Mouse (Mus musculus) bone marrow macrophage, adult 2 months (primary cell): ENCODE data around the gene Ddost. TPM values are rescaled to one million over a fixed set of nuclear protein-coding genes. Genes with fewer than 3 reads are reported as not detected.

Experiments used
- H3K27ac ChIP-seq: 2 replicates; pipeline ENCODE4 v1.5.1; 2012; ENCODE audit warnings: low read depth, low read length; ENCODE audit not compliant: insufficient read depth
- H3K4me1 ChIP-seq: 2 replicates; pipeline ENCODE4 v1.6.1; 2012; ENCODE audit warnings: low read length; ENCODE audit not compliant: control insufficient read depth, insufficient read depth
- H3K4me3 ChIP-seq: 2 replicates; pipeline ENCODE4 v1.5.1; 2012; ENCODE audit warnings: mild to moderate bottlenecking, low read length, moderate library complexity; ENCODE audit not compliant: insufficient read depth
- CTCF ChIP-seq: IDR thresholded peaks from 2 replicates; pipeline ENCODE4 v1.5.1; 2012; ENCODE audit warnings: low read depth, mild to moderate bottlenecking, low read length, moderate library complexity
- polyA plus RNA-seq: library from polyadenylated mRNA; stranded (reverse); fragments of >200 nt; gene quantifications from 2 replicates; pipeline ENCODE4 v1.2.4, GENCODE M21; 2012; ENCODE audit not compliant: missing spikeins, insufficient read depth, insufficient read length

Ddost gene
- polyA plus RNA-seq, 1 experiment: 119 TPM

DNA sequence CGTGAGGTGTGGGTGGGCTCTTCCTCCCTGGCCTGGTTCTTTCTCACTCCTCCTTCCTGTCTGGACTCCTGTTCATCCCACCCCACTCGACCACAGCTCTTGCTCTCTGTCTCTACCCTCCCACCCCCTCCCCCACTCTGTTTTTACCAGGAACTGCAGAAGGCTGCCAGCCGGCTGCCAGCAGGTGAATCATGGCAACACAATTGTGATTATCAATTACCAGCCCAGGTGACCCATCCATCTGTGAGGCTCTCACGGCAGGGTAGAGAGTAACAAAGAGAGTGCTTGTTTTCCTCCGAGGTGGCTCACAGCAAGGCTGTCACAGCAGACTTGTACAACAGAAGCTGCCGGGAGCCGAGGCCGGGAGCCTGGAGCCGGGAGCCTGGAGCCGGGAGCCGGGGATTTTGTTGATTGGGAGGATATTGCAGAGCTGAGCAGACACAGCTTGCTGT is 56.9 kb downstream of the Ddost start:
- Histone ChIP-seq H3K4me3 (no peak overlapping the region), H3K4me1 (no peaks in the 10 kb centered on the region), H3K27ac (no peak overlapping the region)
- no peak for TF ChIP-seq CTCF

Other genes with a start within 250 kb of the Ddost start
- gene Hp1bp3, start 88.4 kb upstream of the Ddost start, polyA plus RNA-seq: 141 TPM in 2 replicates
- gene Sh2d5, start 54.3 kb upstream of the Ddost start, polyA plus RNA-seq: 0.16 TPM in 1 of 2 replicates, not detected in the other
- not detected in 2 replicates for gene Kif17, start 54.3 kb upstream of the Ddost start, polyA plus RNA-seq
- gene Pink1, start 21.6 kb downstream of the Ddost start, polyA plus RNA-seq: 79.8 and 87.1 TPM in 2 replicates
- gene Cda, start 63.3 kb downstream of the Ddost start, polyA plus RNA-seq: not detected in 2 replicates
- gene Fam43b, start 91.8 kb downstream of the Ddost start, polyA plus RNA-seq: not detected in 2 replicates
- 12.7 and 13.7 TPM in 2 replicates for gene Mul1, start 129.9 kb downstream of the Ddost start, polyA plus RNA-seq
- 0.12 and 0.17 TPM in 2 replicates for gene Camk2n1, start 149.6 kb downstream of the Ddost start, polyA plus RNA-seq